Mouse (Mus musculus): Measurements from ENCODE around the gene Lpcat3. TPM values are rescaled to one million over a fixed set of nuclear protein-coding genes. Genes with fewer than 3 reads are reported as not detected.
A peak's percentile ranks its signal among the peaks of the same experiment; 100 is the strongest.

Gene Lpcat3
- total and polyA plus RNA-seq, 2 experiments from 2014 or later = 49.3 to 62.7 TPM

DNA sequence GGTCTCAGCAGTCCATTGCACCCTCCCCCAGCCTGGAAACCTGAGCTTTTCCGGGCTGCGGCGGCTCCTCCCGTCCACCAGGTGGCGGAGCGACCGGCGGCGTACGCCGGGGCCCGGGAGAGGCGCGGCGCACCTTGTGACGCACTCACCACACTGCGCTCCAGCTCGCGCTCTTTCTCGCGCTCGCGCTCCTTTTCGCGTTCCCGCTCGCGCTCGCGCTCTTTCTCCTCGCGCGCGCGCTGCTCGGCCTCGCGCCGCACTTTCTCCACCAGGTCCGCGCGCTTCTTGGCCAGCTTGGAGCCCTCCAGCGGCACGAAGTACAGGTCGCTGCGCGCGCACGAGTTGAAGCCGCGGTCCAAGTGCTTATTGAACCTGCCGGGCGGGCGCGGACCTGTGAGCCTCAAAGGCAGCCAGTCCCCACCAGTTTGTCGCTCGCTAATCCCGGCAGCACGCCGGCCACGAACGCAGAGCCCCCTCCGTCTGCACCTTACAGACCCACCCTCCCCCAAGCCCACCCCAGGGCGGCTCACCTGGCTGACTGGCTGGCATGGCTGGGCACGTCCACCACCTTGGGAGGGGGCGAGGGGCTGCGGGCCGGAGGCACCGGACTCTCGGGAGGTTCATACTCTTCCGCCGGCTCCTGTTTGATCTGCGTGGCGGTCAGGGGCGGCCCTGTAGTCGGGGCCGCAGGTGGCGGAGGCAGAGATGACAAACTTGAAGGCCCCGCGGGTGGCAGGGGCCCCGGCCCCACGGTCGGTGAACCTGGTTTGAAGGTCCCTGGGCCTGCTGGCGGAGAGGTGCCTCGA lies 82.9 kb downstream of the Lpcat3 start:
- peak; percentile 82 for ATAC-seq (ENCODE audit: insufficient read depth, low read depth)
- peak; percentile 93 for DNase-seq (ENCODE audit: low spot score)
- H3K4me2 ChIP-seq (ENCODE audit: low read depth, low read length) = peak overlapping the region; percentile 100
- H3K4me1 ChIP-seq (ENCODE audit: control insufficient read depth, insufficient read depth) = 0 out of 2 replicates have a peak, but pooled peaks cover 4% of the 10 kb centered on the region
- H3K9me3 ChIP-seq (replicated peaks; ENCODE audit: control insufficient read depth, low read length) = no peaks in the 10 kb centered on the region
- H3K27me3 ChIP-seq (ENCODE audit: control insufficient read depth, insufficient read depth, low read length) = no peaks in the 10 kb centered on the region
- peak; percentile 92 for TF ChIP-seq EP300 (IDR thresholded peaks at IDR 0.05; ENCODE audit: low read depth)
- TF ChIP-seq CTCF (IDR thresholded peaks at IDR 0.05; ENCODE audit: low read depth) = peak; percentile 89
- WGBS = under 1% methylated on average over 77 of the region's 85 CpGs
- peaks cover 39% of the 10 kb centered on the region for H3K36me3 ChIP-seq (replicated peaks; ENCODE audit: control insufficient read depth, insufficient read depth, low read length)
- H3K27ac ChIP-seq (ENCODE audit: low read depth) = peak overlapping the region; percentile 82
- H3K9ac ChIP-seq (replicated peaks; ENCODE audit: low read depth, low read length) = peak overlapping the region; percentile 91
- H3K4me3 ChIP-seq (ENCODE audit: low read depth, low read length) = peak overlapping the region; percentile 70

DNA sequence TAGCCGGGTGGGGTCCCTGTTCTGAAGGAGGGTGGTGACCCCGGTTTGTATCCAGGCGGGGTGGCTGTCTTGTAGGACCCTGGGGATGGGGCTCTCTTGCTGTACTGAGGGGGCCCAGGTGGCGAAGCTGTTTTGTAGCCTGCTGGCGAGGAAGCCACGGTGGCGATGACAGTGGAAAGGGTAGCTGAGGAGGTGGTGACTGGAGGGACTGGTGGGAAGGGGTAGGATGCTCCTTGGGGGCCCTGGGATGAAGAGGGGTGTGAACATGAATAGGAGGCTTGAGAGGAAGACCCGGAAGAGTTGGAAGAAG lies 83.4 kb downstream of the Lpcat3 start:
- H3K9me3 ChIP-seq (replicated peaks; ENCODE audit: control insufficient read depth, low read length) = no peaks in the 10 kb centered on the region
- no peak for DNase-seq (ENCODE audit: low spot score)
- TF ChIP-seq EP300 (IDR thresholded peaks at IDR 0.05; ENCODE audit: low read depth) (no peak), CTCF (IDR thresholded peaks at IDR 0.05; ENCODE audit: low read depth) (no peak)
- H3K36me3 ChIP-seq (replicated peaks; ENCODE audit: control insufficient read depth, insufficient read depth, low read length) = peaks cover 39% of the 10 kb centered on the region
- H3K27me3 ChIP-seq (ENCODE audit: control insufficient read depth, insufficient read depth, low read length) = no peaks in the 10 kb centered on the region
- H3K4me3 ChIP-seq (ENCODE audit: low read depth, low read length) = peak overlapping the region; percentile 70
- H3K4me1 ChIP-seq (ENCODE audit: control insufficient read depth, insufficient read depth) = 0 out of 2 replicates have a peak, but pooled peaks cover 4% of the 10 kb centered on the region
- peak overlapping the region; percentile 100 for H3K4me2 ChIP-seq (ENCODE audit: low read depth, low read length)
- peak overlapping the region; percentile 91 for H3K9ac ChIP-seq (replicated peaks; ENCODE audit: low read depth, low read length)
- ATAC-seq (ENCODE audit: insufficient read depth, low read depth) = no peak
- peak overlapping the region; percentile 82; the same call in 1 of the 2 replicates for H3K27ac ChIP-seq (ENCODE audit: low read depth)
- 14% methylated on average over 8 of the region's 8 CpGs for WGBS

DNA sequence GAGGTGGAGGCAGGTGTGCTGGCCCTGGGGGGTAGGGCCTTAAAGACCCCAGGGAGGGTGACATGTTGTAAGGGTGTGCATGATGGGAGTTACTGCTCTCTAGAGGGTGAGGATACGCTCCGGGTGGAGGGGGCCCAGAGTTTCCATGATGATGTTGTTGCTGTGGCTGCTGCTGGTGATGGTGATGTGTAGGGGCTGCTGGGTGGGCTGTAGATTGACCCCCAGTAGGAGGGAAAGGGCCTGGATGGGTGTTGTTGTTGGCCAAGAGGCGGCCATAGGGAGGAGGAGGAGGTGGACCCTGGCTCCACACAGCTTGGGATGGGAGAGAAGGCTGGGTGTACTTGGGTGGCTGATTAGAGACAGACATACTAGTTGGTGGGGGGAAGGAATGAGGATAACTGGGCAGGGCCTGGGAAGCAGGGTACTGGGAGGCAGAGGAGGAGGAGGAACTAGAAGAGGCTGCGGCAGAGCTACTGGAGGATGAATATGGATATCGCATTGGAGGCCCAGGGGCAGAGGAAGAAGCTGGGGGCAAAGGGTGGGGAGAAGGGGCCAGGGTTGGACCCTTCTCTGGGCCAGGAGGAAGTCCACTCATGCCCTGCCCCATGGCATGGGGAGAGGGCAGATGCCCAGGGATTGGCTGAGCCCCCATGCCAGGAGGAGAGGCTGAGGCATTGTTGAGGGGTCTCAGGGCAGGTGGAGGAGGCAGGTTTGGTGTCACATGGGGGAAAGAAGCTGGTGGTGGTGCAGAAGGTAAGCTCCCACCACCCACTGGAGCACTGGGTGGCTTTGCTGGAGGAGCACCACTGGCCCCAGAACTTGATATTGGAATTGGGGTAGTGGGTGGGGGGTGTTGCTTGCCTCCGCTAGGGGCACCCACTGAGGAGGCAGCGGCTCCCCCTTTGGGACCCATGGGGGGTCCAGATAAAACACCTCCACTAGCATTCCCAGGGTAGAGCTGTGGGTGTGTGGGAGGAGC lies 84.1 kb downstream of the Lpcat3 start:
- Histone ChIP-seq H3K27me3 (ENCODE audit: control insufficient read depth, insufficient read depth, low read length) (no peaks in the 10 kb centered on the region), H3K4me2 (ENCODE audit: low read depth, low read length) (peak overlapping the region; percentile 100), H3K9me3 (replicated peaks; ENCODE audit: control insufficient read depth, low read length) (no peaks in the 10 kb centered on the region), H3K4me1 (ENCODE audit: control insufficient read depth, insufficient read depth) (0 out of 2 replicates have a peak, but pooled peaks cover 4% of the 10 kb centered on the region), H3K9ac (replicated peaks; ENCODE audit: low read depth, low read length) (peak overlapping the region; percentile 91; the same call in 1 of the 2 replicates), H3K4me3 (ENCODE audit: low read depth, low read length) (no peak overlapping the region), H3K27ac (ENCODE audit: low read depth) (no peak overlapping the region), H3K36me3 (replicated peaks; ENCODE audit: control insufficient read depth, insufficient read depth, low read length) (peaks cover 39% of the 10 kb centered on the region)
- DNase-seq (ENCODE audit: low spot score) (no peak), ATAC-seq (ENCODE audit: insufficient read depth, low read depth) (no peak)
- TF ChIP-seq EP300 (IDR thresholded peaks at IDR 0.05; ENCODE audit: low read depth) = no peak
- TF ChIP-seq CTCF (IDR thresholded peaks at IDR 0.05; ENCODE audit: low read depth) = no peak
- WGBS = 90% methylated on average over 7 of the region's 7 CpGs

GRCm38 (mm10) chr6:124750405-124750804 lies 87.6 kb downstream of the Lpcat3 start:
- H3K9me3 ChIP-seq (replicated peaks; ENCODE audit: control insufficient read depth, low read length) = no peaks in the 10 kb centered on the region
- no peak overlapping the region for H3K4me2 ChIP-seq (ENCODE audit: low read depth, low read length)
- 84% methylated on average over 8 of the region's 8 CpGs for WGBS
- H3K4me3 ChIP-seq (ENCODE audit: low read depth, low read length) = no peak overlapping the region
- H3K4me1 ChIP-seq (ENCODE audit: control insufficient read depth, insufficient read depth) = peaks cover 19% of the 10 kb centered on the region
- DNase-seq (ENCODE audit: low spot score) (no peak), ATAC-seq (ENCODE audit: insufficient read depth, low read depth) (no peak)
- TF ChIP-seq EP300 (IDR thresholded peaks at IDR 0.05; ENCODE audit: low read depth) = no peak
- TF ChIP-seq CTCF (IDR thresholded peaks at IDR 0.05; ENCODE audit: low read depth) = no peak
- H3K36me3 ChIP-seq (replicated peaks; ENCODE audit: control insufficient read depth, insufficient read depth, low read length) = peaks cover 27% of the 10 kb centered on the region
- no peak overlapping the region for H3K9ac ChIP-seq (replicated peaks; ENCODE audit: low read depth, low read length)
- H3K27me3 ChIP-seq (ENCODE audit: control insufficient read depth, insufficient read depth, low read length) = no peaks in the 10 kb centered on the region
- no peak overlapping the region for H3K27ac ChIP-seq (ENCODE audit: low read depth)

DNA sequence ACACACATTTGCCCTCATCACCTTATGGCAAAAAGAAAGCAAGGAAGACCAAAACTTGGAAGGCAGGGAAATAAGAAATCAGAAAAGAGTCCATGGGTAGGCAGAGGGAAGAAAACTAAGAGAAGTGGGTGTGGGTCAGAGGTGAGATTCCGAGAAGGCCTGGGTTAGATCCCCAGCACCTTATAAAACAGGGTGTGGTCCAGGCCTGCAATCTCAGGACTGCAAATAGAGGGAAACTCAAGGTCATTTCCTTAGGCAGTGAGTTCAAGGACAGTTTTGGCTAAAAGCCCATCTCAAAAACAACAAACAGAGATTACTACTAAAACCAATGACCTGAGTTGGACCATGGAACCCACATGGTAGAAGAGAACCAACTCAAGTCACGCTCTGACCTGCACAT lies 91.0 kb downstream of the Lpcat3 start:
- Histone ChIP-seq H3K9me3 (replicated peaks; ENCODE audit: control insufficient read depth, low read length) (no peaks in the 10 kb centered on the region), H3K9ac (replicated peaks; ENCODE audit: low read depth, low read length) (no peak overlapping the region), H3K4me2 (ENCODE audit: low read depth, low read length) (no peak overlapping the region), H3K4me1 (ENCODE audit: control insufficient read depth, insufficient read depth) (peaks cover 39% of the 10 kb centered on the region), H3K36me3 (replicated peaks; ENCODE audit: control insufficient read depth, insufficient read depth, low read length) (peaks cover 9% of the 10 kb centered on the region), H3K4me3 (ENCODE audit: low read depth, low read length) (no peak overlapping the region), H3K27me3 (ENCODE audit: control insufficient read depth, insufficient read depth, low read length) (no peaks in the 10 kb centered on the region), H3K27ac (ENCODE audit: low read depth) (no peak overlapping the region)
- WGBS = 72% methylated on average over 2 of the region's 2 CpGs
- ATAC-seq (ENCODE audit: insufficient read depth, low read depth) = no peak
- TF ChIP-seq CTCF (IDR thresholded peaks at IDR 0.05; ENCODE audit: low read depth) = no peak
- TF ChIP-seq EP300 (IDR thresholded peaks at IDR 0.05; ENCODE audit: low read depth) = no peak
- no peak for DNase-seq (ENCODE audit: low spot score)

MicroRNAs encoded within 50 kb of the gene (microRNA counts, 519-probe panel; counts per million panel counts)
- microRNA mmu-miR-141 = not detected
- microRNA mmu-miR-200c = not detected

Small RNA genes within 50 kb of the gene (microRNA-seq; reads per million reads assigned to microRNA genes)
- gene Mir141 (5.0 reads per million, percentile 21 among the genes with 10 or more reads in this experiment), gene Mir200c (29.3 reads per million, percentile 41 among the genes with 10 or more reads in this experiment)

Other genes with a start within 250 kb of the Lpcat3 start
- gene Pex5, start 248.0 kb upstream of the Lpcat3 start, total RNA-seq (2014; rRNA removed; ENCODE audit: low replicate concordance) = 42.9 and 47.7 TPM in 2 replicates
- 20.8 and 21.4 TPM in 2 replicates for gene Pex5, start 248.0 kb upstream of the Lpcat3 start, polyA plus RNA-seq (2015; fragmentation: Nextera tagmentation; extraction: Ambion mirVana)
- gene Clstn3, start 198.2 kb upstream of the Lpcat3 start, total RNA-seq (2014; rRNA removed; ENCODE audit: low replicate concordance) = 0.23 and 0.84 TPM in 2 replicates
- gene Clstn3, start 198.2 kb upstream of the Lpcat3 start, polyA plus RNA-seq (2015; fragmentation: Nextera tagmentation; extraction: Ambion mirVana) = 0.16 and 0.18 TPM in 2 replicates
- 0.46 and 1.4 TPM in 2 replicates for gene C1rl, start 169.9 kb upstream of the Lpcat3 start, total RNA-seq (2014; rRNA removed; ENCODE audit: low replicate concordance)
- gene C1rl, start 169.9 kb upstream of the Lpcat3 start, polyA plus RNA-seq (2015; fragmentation: Nextera tagmentation; extraction: Ambion mirVana) = 0.48 and 0.63 TPM in 2 replicates
- gene C1ra, start 150.6 kb upstream of the Lpcat3 start, total RNA-seq (2014; rRNA removed; ENCODE audit: low replicate concordance) = 3.9 and 11.1 TPM in 2 replicates
- 3.1 and 4.3 TPM in 2 replicates for gene C1ra, start 150.6 kb upstream of the Lpcat3 start, polyA plus RNA-seq (2015; fragmentation: Nextera tagmentation; extraction: Ambion mirVana)
- 1.1 and 7.0 TPM in 2 replicates for gene C1s1, start 120.7 kb upstream of the Lpcat3 start, total RNA-seq (2014; rRNA removed; ENCODE audit: low replicate concordance)
- gene C1s1, start 120.7 kb upstream of the Lpcat3 start, polyA plus RNA-seq (2015; fragmentation: Nextera tagmentation; extraction: Ambion mirVana) = 2.7 and 3.7 TPM in 2 replicates
- not detected in 2 replicates for gene C1rb, start 92.7 kb upstream of the Lpcat3 start, total RNA-seq (2014; rRNA removed; ENCODE audit: low replicate concordance)
- gene C1rb, start 92.7 kb upstream of the Lpcat3 start, polyA plus RNA-seq (2015; fragmentation: Nextera tagmentation; extraction: Ambion mirVana) = not detected in 2 replicates
- not detected in 2 replicates for gene C1s2, start 26.9 kb upstream of the Lpcat3 start, total RNA-seq (2014; rRNA removed; ENCODE audit: low replicate concordance)
- gene C1s2, start 26.9 kb upstream of the Lpcat3 start, polyA plus RNA-seq (2015; fragmentation: Nextera tagmentation; extraction: Ambion mirVana) = 0.08 TPM in 1 of 2 replicates, not detected in the other
- 94.9 and 106 TPM in 2 replicates for gene Emg1, start 49.2 kb downstream of the Lpcat3 start, total RNA-seq (2014; rRNA removed; ENCODE audit: low replicate concordance)
- 85.6 and 97.0 TPM in 2 replicates for gene Emg1, start 49.2 kb downstream of the Lpcat3 start, polyA plus RNA-seq (2015; fragmentation: Nextera tagmentation; extraction: Ambion mirVana)
- gene Phb2, start 49.3 kb downstream of the Lpcat3 start, total RNA-seq (2014; rRNA removed; ENCODE audit: low replicate concordance) = 407 and 409 TPM in 2 replicates
- gene Phb2, start 49.3 kb downstream of the Lpcat3 start, polyA plus RNA-seq (2015; fragmentation: Nextera tagmentation; extraction: Ambion mirVana) = 423 and 432 TPM in 2 replicates
- 2.4 and 6.3 TPM in 2 replicates for gene Ptpn6, start 75.7 kb downstream of the Lpcat3 start, total RNA-seq (2014; rRNA removed; ENCODE audit: low replicate concordance)
- 4.3 and 4.5 TPM in 2 replicates for gene Ptpn6, start 75.7 kb downstream of the Lpcat3 start, polyA plus RNA-seq (2015; fragmentation: Nextera tagmentation; extraction: Ambion mirVana)
- 119 and 153 TPM in 2 replicates for gene Grcc10, start 78.3 kb downstream of the Lpcat3 start, total RNA-seq (2014; rRNA removed; ENCODE audit: low replicate concordance)
- 492 and 535 TPM in 2 replicates for gene Grcc10, start 78.3 kb downstream of the Lpcat3 start, polyA plus RNA-seq (2015; fragmentation: Nextera tagmentation; extraction: Ambion mirVana)
- gene Gm45234, start 93.0 kb downstream of the Lpcat3 start, total RNA-seq (2014; rRNA removed; ENCODE audit: low replicate concordance) = not detected in 2 replicates
- gene Gm45234, start 93.0 kb downstream of the Lpcat3 start, polyA plus RNA-seq (2015; fragmentation: Nextera tagmentation; extraction: Ambion mirVana) = not detected in 2 replicates
- 7.8 and 8.5 TPM in 2 replicates for gene Atn1, start 93.5 kb downstream of the Lpcat3 start, total RNA-seq (2014; rRNA removed; ENCODE audit: low replicate concordance)
- 5.4 and 6.0 TPM in 2 replicates for gene Atn1, start 93.5 kb downstream of the Lpcat3 start, polyA plus RNA-seq (2015; fragmentation: Nextera tagmentation; extraction: Ambion mirVana)
- 1.7 and 4.1 TPM in 2 replicates for gene Eno2, start 106.6 kb downstream of the Lpcat3 start, total RNA-seq (2014; rRNA removed; ENCODE audit: low replicate concordance)
- gene Eno2, start 106.6 kb downstream of the Lpcat3 start, polyA plus RNA-seq (2015; fragmentation: Nextera tagmentation; extraction: Ambion mirVana) = 1.3 and 1.5 TPM in 2 replicates
- not detected in 2 replicates for gene Lrrc23, start 116.7 kb downstream of the Lpcat3 start, total RNA-seq (2014; rRNA removed; ENCODE audit: low replicate concordance)
- gene Lrrc23, start 116.7 kb downstream of the Lpcat3 start, polyA plus RNA-seq (2015; fragmentation: Nextera tagmentation; extraction: Ambion mirVana) = 0.95 TPM in 1 of 2 replicates, not detected in the other
- 5.9 and 17.6 TPM in 2 replicates for gene Spsb2, start 145.6 kb downstream of the Lpcat3 start, total RNA-seq (2014; rRNA removed; ENCODE audit: low replicate concordance)
- gene Spsb2, start 145.6 kb downstream of the Lpcat3 start, polyA plus RNA-seq (2015; fragmentation: Nextera tagmentation; extraction: Ambion mirVana) = 7.0 and 7.7 TPM in 2 replicates
- 1,544 and 1,648 TPM in 2 replicates for gene Tpi1, start 151.3 kb downstream of the Lpcat3 start, total RNA-seq (2014; rRNA removed; ENCODE audit: low replicate concordance)
- 1,138 and 1,142 TPM in 2 replicates for gene Tpi1, start 151.3 kb downstream of the Lpcat3 start, polyA plus RNA-seq (2015; fragmentation: Nextera tagmentation; extraction: Ambion mirVana)
- gene Usp5, start 166.5 kb downstream of the Lpcat3 start, total RNA-seq (2014; rRNA removed; ENCODE audit: low replicate concordance) = 92.2 and 126 TPM in 2 replicates
- gene Usp5, start 166.5 kb downstream of the Lpcat3 start, polyA plus RNA-seq (2015; fragmentation: Nextera tagmentation; extraction: Ambion mirVana) = 66.4 and 73.5 TPM in 2 replicates
- 95.9 and 127 TPM in 2 replicates for gene Cdca3, start 166.5 kb downstream of the Lpcat3 start, total RNA-seq (2014; rRNA removed; ENCODE audit: low replicate concordance)
- gene Cdca3, start 166.5 kb downstream of the Lpcat3 start, polyA plus RNA-seq (2015; fragmentation: Nextera tagmentation; extraction: Ambion mirVana) = 51.6 and 52.9 TPM in 2 replicates
- 0.50 and 4.2 TPM in 2 replicates for gene Gnb3, start 177.2 kb downstream of the Lpcat3 start, total RNA-seq (2014; rRNA removed; ENCODE audit: low replicate concordance)
- 2.8 and 3.3 TPM in 2 replicates for gene Gnb3, start 177.2 kb downstream of the Lpcat3 start, polyA plus RNA-seq (2015; fragmentation: Nextera tagmentation; extraction: Ambion mirVana)
- 38.5 and 41.1 TPM in 2 replicates for gene P3h3, start 194.7 kb downstream of the Lpcat3 start, total RNA-seq (2014; rRNA removed; ENCODE audit: low replicate concordance)
- 7.2 and 7.6 TPM in 2 replicates for gene P3h3, start 194.7 kb downstream of the Lpcat3 start, polyA plus RNA-seq (2015; fragmentation: Nextera tagmentation; extraction: Ambion mirVana)
- 2.9 and 9.7 TPM in 2 replicates for gene Gpr162, start 201.0 kb downstream of the Lpcat3 start, total RNA-seq (2014; rRNA removed; ENCODE audit: low replicate concordance)
- 1.2 and 1.5 TPM in 2 replicates for gene Gpr162, start 201.0 kb downstream of the Lpcat3 start, polyA plus RNA-seq (2015; fragmentation: Nextera tagmentation; extraction: Ambion mirVana)
- gene Cd4, start 225.2 kb downstream of the Lpcat3 start, total RNA-seq (2014; rRNA removed; ENCODE audit: low replicate concordance) = 4.5 TPM in 1 of 2 replicates, not detected in the other
- gene Cd4, start 225.2 kb downstream of the Lpcat3 start, polyA plus RNA-seq (2015; fragmentation: Nextera tagmentation; extraction: Ambion mirVana) = 0.04 and 0.10 TPM in 2 replicates
- 0.11 and 0.27 TPM in 2 replicates for gene Lag3, start 248.7 kb downstream of the Lpcat3 start, total RNA-seq (2014; rRNA removed; ENCODE audit: low replicate concordance)
- 0.82 and 0.85 TPM in 2 replicates for gene Lag3, start 248.7 kb downstream of the Lpcat3 start, polyA plus RNA-seq (2015; fragmentation: Nextera tagmentation; extraction: Ambion mirVana)